Mouse (Mus musculus) layer of hippocampus, adult 9-10 months (tissue): ENCODE data around the gene Col15a1.

Experiments
- DNase-seq: peaks from one replicate; pipeline ENCODE4 v3.0.0; 2022; ENCODE audit warnings: low spot score

The Col15a1 gene

DNA sequence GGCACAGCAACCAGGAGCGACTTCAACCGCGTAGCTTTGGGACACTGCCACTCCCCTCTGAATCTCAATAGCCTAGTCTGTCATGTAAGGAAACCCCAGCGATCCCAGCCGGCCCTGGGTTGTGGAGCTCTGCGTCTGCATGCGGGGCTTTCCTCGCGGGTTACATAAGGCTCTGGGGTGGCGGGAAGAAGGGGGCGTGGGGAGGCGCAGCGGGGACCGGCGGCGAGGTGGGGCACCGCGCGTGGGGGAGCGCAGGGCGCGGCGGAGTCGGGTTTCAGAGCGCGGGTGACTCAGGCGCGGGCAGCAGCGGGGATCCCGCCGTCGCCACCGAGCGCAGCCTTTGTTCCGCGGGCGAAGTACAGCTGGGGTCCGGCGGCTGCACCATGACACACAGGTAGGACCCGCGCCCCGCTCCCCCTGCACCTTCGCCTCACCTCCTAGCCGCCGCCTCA, at the start of gene Col15a1:
Gene Col15a1, plus strand, starts transcription at position 193 of the 452 bp plus-strand sequence.
- DNase-seq, result no peak

DNA sequence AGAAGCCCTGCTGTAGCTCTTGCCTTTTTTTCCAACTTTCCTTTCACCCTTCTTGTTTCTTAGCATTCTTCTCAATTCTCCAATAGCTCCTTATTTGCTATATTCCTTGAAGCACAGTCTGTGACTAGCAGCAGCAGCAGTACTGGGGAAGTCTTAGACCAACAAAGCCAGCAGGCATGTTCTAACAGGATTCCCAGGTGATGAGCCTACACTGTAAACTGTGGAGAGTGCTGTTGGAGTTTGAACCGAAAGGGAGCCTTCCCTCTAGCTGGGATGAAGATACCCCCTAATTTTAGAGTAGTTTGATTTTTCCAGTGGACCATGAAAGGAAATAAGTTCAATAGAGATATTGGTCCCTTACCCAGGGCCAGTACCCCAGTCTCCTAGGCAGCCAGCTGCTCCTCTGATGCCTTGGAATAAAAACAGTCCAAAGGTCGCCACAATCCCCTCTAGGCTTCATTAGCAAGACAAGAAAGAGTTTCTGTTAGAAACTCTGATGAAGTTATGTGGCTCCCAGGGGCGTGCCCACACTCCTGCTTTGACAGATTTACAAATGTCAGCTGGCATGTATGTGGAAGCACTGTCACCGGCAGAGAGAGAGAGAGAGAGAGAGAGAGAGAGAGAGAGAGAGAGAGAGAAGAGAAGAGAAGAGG, 46.7 kb upstream of the Col15a1 start:
- no peak for DNase-seq

- DNase-seq, result no peak
These were observed 46.0 kb upstream of the Col15a1 start for GRCm38 (mm10) chr4:47161756-47162587.

GRCm38 (mm10) chr4:47172314-47172713, 35.6 kb upstream of the Col15a1 start:
- no peak for DNase-seq

DNA sequence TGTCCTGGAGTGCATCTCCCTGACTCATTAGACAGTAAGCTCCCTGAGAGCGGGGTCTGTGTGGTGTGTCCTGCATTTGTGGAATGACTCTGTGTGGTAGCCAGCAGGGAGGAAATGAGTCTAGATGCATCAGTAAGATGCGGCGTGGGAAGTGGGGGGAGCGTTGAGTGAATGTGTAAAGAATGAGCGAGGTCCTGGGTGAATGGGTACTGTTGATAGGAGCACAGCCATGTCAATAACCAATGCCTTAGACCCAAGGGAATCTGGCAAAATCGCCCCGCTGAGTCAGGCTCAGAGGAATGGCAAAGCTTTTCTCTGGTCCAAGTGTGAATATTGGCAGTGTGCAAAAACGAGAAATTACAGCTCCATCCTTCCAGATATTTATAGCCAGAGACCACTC, 30.9 kb upstream of the Col15a1 start:
- no peak for DNase-seq

DNA sequence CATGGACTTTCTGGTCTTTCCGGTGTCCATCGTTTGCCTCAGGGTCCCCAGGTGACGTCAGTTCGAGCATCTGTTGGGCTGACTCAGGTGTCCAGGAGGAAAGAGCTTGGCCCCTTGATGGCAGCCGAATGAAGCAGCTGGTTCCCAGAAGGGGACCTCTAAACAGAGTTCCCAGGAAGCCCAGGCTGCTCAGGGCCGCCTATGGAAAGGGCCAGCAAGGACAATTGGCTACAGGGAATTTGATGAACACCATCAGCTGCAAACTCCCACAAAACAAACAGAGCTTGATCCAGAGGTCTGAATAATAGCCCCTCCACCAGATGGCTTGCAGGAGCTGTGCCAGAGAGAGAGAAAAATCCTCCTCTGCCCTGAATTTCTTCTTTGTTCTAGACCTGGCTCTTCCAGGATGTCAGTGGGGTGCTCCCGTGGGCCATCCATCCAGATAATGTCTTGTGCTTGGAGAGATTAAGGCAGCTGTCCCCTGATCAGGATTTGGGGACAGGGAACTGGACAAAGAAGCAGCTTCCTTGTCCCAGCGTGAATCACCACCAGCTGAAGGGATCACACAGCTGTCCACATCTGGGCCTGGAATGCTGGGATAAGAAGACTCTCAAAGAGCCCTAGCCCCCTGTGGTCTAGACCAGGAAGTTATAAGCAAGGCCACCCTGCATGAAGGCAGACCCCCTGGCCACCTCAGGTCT, 29.6 kb upstream of the Col15a1 start:
- DNase-seq, result no peak

DNA sequence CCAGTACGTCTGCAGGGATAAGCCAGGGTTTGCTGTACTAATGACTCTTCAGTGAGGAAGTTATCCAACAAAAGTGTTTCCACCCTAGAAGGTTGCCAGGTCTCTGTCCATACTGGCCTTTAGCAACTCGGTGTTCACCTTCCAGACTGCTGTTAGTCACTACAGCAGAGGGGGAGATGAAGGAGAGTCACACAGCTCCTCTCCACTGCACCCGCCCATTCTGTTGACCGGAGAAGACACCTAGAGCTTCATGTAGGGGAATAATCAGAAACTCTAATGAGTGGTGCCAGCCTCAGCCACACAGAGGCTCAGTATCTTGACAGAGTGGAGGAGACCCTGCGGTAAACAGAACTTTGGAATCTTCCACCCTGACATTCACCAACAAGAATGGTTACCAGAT, 28.4 kb upstream of the Col15a1 start:
- no peak for DNase-seq

DNA sequence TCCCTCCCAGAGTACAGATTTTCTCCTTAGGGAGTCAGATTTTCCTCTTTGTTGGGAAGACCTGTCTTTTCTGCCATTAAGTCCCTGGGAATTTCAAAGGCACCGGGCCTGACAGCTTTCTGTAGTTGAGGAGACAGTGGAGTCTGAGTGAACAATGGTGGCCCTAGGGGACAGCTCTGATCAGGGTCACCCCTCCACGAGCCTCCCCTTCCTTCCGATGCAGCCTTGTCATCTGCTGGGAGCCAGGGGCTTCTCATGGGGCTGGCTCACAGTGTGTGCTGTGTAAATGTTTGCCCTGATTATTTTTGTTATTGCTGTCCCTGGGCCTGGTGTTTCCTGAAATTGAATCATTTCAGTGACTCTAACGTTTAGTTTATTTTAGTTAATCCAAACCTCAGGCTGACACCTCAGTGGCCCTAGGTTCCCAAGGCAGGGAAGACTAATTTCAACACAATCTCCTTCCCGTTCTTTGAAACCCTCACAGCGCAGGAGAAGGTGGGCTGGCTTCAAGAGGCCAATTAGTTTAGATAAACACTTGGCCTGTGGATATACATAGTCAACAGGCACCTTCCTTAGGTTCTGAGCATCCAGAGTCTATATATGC, 23.8 kb upstream of the Col15a1 start:
- DNase-seq, result no peak

DNA sequence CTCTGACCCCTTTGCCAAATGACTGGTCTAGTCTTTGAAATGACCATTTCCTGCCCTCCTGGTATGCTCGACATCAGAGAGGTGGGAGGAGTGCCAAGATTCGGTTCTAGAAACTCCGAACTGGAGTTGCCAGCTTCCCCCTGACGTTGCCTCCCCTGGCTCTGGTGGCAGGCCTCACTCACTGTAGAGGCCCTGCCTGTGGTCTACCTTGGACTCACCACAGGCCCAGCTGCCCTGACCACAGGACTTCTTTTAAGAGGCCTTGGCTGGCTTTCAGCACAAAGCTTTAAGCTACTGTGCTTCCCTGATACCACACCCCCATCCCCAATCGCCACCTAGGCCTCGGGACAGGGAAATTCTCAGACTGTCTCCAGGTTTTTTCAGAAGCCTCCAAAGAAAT, 21.4 kb upstream of the Col15a1 start:
- DNase-seq, result no peak

DNA sequence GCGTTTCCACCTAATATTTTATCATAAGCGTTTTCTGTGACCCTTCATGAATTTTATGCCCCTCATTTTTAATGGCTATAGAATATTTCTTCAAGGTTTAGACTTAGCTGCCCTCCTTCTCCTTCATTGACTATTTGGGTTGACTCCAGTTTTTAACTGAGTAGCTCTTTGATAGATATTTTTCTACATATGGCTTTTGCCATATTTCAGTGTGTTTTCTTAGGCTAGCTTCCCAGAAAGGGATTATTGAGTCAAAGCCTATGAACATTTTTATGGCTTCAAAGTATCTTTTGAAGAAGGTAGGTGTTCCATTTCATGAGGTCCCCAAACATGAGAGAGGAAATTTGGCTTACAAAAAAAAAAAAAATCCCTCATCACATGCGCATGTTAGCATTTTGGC, 11.8 kb upstream of the Col15a1 start:
- no peak for DNase-seq

DNA sequence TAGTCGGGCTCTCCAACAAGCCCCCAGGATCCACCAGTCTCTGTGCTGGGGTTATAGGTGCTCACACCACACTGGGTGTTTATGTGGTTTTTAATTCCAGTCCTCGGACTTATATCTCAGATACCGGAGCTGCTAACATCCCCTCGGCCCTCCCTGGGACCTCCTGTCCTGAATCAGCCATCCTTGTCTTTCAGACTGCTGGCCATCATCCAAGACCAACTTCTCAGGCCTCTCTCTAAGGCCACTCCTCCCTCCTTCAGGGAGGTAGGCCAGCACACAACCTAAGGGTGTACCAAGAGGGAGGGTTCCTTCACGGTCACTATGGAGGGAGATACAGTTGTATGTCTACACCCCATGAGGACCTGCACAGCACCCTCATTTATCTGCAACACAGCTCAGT, 4.3 kb upstream of the Col15a1 start:
- no peak for DNase-seq

DNA sequence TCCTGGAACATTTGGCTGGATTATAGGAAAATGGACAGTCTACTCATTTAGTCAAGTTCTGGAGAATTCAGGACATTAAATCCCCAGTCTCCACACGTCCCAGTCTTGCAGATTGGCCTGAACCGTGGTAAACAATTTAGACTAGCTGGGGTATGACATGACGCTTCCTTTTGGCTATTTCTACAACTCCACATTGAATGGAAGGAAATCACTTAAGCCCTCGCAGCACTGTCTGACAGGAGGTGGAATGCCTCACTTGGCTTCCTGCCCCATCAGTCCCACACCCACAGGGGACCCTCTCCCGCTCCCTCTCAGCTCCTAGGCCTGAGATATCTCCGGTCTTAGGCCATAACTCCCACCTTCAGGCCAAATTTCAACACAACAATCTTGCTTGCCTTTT, 2.1 kb upstream of the Col15a1 start:
- no peak for DNase-seq

DNA sequence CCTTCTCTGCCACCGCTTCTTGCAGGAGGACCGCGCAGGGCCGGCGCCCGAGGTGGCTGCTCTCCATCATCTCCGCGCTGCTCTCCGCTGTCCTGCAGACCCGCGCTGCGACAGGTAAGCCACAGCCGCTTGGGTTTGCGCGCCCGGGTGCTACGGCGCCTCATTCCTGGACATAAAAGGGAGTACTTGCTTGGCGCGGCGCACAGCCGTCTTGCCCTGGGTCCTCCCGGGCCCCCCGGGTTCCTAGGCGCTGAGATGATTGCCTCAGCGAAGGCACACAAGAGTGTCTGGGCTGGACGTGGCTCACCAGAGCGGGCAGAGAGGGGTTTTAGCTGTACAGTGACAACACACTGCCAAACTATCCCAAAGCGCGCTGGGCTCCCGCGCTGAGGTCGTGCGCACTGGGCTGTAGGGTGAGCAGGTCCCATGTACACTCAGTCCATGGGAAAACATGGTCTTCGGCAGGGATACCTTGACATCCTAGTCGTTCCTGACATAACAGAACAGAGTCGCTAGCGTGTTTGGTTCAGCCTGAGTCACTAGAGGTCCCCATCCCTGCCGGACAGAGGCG, 545 bp downstream of the Col15a1 start:
- DNase-seq, result no peak

DNA sequence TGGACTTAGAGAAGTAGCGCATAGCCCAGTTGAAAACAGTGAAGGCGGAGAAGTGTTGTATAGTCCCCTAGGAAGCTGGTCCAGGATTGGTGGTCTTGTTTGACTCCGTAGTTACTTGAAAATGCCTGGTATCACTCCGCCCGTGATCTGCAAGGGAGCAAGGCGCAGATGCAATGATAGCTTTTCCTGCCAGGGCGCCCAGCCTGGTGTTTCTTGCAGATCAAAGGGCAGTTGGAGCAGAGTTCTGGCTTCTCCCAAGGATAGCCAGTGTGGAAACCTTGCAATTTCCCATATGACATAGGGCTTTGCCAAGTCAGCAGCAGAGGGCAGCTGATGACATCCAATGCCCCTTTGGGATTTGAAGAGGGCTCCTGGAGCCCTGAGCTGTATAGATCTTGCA, 1.5 kb downstream of the Col15a1 start:
- no peak for DNase-seq

- DNase-seq, result no peak
These were observed 10.9 kb downstream of the Col15a1 start for GRCm38 (mm10) chr4:47218828-47219227.

DNA sequence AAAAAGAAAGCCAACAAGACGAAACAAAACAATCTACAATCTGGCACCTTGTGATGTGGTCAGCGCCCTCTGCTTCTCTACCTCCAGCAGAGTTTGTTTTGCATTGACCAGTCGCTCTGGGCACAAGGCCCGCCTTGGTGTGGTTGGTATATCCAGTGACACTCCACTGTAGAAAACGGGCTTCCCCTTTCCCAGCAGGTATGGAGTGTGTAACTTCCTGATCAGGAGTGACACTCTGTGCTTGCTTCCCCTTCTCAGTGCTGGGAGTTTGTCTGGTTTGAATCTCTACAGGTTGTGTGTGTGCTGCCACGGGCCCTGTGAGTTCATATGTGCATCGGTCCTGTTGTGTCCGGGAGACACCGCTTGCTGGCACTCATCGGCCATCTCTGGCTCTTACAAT, 11.4 kb downstream of the Col15a1 start:
- no peak for DNase-seq

DNA sequence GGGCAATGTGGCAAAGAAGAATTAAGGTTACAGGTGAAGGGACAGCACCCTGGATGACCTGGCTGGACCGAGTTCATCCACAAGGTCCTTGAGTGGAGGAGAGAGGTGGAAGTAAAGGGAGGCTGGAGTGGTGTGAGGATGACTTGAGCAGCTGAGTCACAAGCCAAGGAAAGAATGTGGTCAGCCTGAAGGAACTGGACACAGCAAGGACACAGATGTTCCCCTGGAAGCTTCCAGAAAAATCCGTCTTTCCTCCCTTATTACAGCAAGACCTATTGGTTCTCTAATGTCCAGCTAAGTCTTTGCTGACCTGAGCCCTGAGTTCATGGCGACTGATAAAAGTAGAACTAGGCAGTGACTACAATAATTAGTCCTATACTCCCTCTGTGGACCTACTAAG, 12.6 kb downstream of the Col15a1 start:
- no peak for DNase-seq

GRCm38 (mm10) chr4:47222146-47222545, 14.2 kb downstream of the Col15a1 start:
- DNase-seq, result no peak

DNA sequence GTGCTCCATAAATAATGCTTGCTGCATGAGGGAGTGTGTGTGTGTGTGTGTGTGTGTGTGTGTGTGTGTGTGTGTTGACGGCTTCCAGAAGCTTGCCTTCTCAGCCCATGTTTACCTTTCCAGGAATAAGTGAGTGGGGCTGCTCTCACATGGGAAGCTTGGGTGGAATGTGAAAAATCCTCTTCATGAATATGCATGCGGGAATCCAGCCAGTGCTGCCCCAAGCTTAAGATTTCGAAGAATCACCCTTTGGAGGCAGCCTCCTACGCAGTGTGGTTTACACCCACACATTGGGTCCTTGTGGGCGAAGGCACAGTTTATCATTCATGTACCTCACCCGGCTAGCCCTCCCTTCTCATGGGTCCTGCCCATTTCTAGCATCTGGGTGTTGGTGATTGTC, 18.0 kb downstream of the Col15a1 start:
- DNase-seq, result no peak

GRCm38 (mm10) chr4:47227101-47227500, 19.1 kb downstream of the Col15a1 start:
- no peak for DNase-seq

- DNase-seq, result no peak
These were observed 19.8 kb downstream of the Col15a1 start for GRCm38 (mm10) chr4:47227756-47228155.

DNA sequence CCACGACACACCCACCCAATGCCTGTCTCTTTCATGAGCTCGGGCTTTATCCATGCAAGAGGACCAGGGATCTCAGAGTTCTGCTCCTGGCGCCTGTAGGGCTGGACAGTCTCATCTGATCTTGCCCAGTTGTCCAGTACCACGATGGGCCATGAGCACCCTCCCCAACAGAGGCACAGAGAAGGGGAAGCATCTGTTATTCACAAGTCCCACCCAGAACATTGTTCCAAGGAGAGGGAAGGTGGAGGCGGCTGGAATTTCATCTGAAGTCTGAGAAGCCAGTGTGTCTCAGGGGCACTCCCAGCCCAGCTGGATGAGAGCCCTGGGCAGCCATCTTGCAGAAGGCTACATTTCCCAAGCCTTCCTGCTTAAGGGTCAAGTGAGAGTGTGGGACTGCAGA, 21.0 kb downstream of the Col15a1 start:
- DNase-seq, result no peak
